Mouse (Mus musculus): ENCODE results near the gene H2-M10.5.

- TF ChIP-seq EP300 (IDR thresholded peaks at IDR 0.05; ENCODE audit: low read depth) = no peak
- TF ChIP-seq CTCF (IDR thresholded peaks at IDR 0.05; ENCODE audit: low read depth) = peak; percentile 26; the same call in 1 of the 2 replicates
Measured at GRCm38 (mm10) chr17:36825525-36825924, 52.8 kb downstream of the H2-M10.5 start.

Data from liver, embryonic 14.5 days (tissue).